Mouse (Mus musculus) erythroblast, embryonic 14.5 days (primary cell): ENCODE results near the gene Slu7.

Experiments
- GATA1 ChIP-seq: IDR thresholded peaks from 2 replicates; pipeline ENCODE4 v1.6.1; 2012; ENCODE audit warnings: low read length, inconsistent platforms, mixed read lengths
- TAL1 ChIP-seq: IDR thresholded peaks from 3 replicates; pipeline ENCODE4 v1.6.1; 2012; ENCODE audit warnings: low read length, inconsistent platforms, mixed read lengths

- TF ChIP-seq GATA1 (no peak), TAL1 (no peak)
Measured at GRCm38 (mm10) chr11:43484652-43485051, 51.1 kb downstream of the Slu7 start.
